Mouse (Mus musculus): Measurements from ENCODE around the gene Arrdc1.

- no peak for TF ChIP-seq GATA1 (IDR thresholded peaks at IDR 0.05; ENCODE audit: borderline replicate concordance, low read length)
- TF ChIP-seq FLI1 (IDR thresholded peaks at IDR 0.05; ENCODE audit: low read length), result no peak
Measured at GRCm38 (mm10) chr2:24970386-24970785, 35.3 kb upstream of the Arrdc1 start.
